Mouse (Mus musculus) frontal cortex, adult 2 months (tissue): Measurements from ENCODE around the gene BC051019. TPM values are rescaled to one million over a fixed set of nuclear protein-coding genes. Genes with fewer than 3 reads are reported as not detected.
A peak's percentile ranks its signal among the peaks of the same experiment; 100 is the strongest.

Experiments used
- DNase-seq, 2 experiments: peaks; one replicate each; pipeline ENCODE4 v3.0.0; 2022; ENCODE audit warnings: low spot score in 1 of 2; ENCODE audit errors: extremely low spot score in 1 of 2
- polyA plus RNA-seq: library from polyadenylated mRNA; depleted of rRNA; stranded (reverse); fragments of >200 nt; gene quantifications from 2 replicates; pipeline ENCODE4 v1.2.3, GENCODE M21; 2012

BC051019 gene
- polyA plus RNA-seq, 1 experiment = 0.12 TPM

- DNase-seq = no peak
These were observed 13.6 kb downstream of the BC051019 start for GRCm38 (mm10) chr7:109710069-109710468.

GRCm38 (mm10) chr7:109708961-109709382, 14.7 kb downstream of the BC051019 start:
- no peak for DNase-seq

GRCm38 (mm10) chr7:109707023-109707785, 16.4 kb downstream of the BC051019 start:
- DNase-seq = peak; percentile 31 to 76

GRCm38 (mm10) chr7:109704461-109704860, 19.2 kb downstream of the BC051019 start:
- DNase-seq = no peak

GRCm38 (mm10) chr7:109704016-109704377, 19.7 kb downstream of the BC051019 start:
- no peak for DNase-seq

- peak; percentile 85 to 93 for DNase-seq
These were observed 20.2 kb downstream of the BC051019 start, which contains the start of the genes St5 and Akip1 for GRCm38 (mm10) chr7:109703190-109704015. St5 (minus strand) TSS chr7:109703605. Akip1 (plus strand) TSS chr7:109703690.

GRCm38 (mm10) chr7:109702721-109703120, 20.9 kb downstream of the BC051019 start:
- no peak for DNase-seq

- DNase-seq = no peak
These were observed 23.4 kb downstream of the BC051019 start for GRCm38 (mm10) chr7:109700213-109700612.

- DNase-seq = no peak
These were observed 28.3 kb downstream of the BC051019 start for GRCm38 (mm10) chr7:109695339-109695726.

GRCm38 (mm10) chr7:109694576-109695338, 28.9 kb downstream of the BC051019 start:
- DNase-seq = no peak

GRCm38 (mm10) chr7:109690961-109691360, 32.7 kb downstream of the BC051019 start:
- no peak for DNase-seq

- no peak for DNase-seq
These were observed 33.5 kb downstream of the BC051019 start for GRCm38 (mm10) chr7:109690101-109690500.

GRCm38 (mm10) chr7:109686585-109687128, 37.0 kb downstream of the BC051019 start:
- DNase-seq = no peak

- no peak for DNase-seq
These were observed 42.8 kb downstream of the BC051019 start for GRCm38 (mm10) chr7:109680879-109681278.

GRCm38 (mm10) chr7:109680284-109680683, 43.4 kb downstream of the BC051019 start:
- DNase-seq = no peak

GRCm38 (mm10) chr7:109674944-109675628, 48.6 kb downstream of the BC051019 start:
- DNase-seq = no peak

GRCm38 (mm10) chr7:109671581-109672471, 51.8 kb downstream of the BC051019 start:
- DNase-seq = peak; percentile 46 to 75

- DNase-seq = no peak
These were observed 54.1 kb downstream of the BC051019 start for GRCm38 (mm10) chr7:109669426-109670170.
